Mouse (Mus musculus) c-Kit-negative CD71-positive TER-119-positive erythroid progenitor cells, embryonic 14.5 days (primary cell): ENCODE measurements around the gene Scn5a.

Experiments used
- DNase-seq: peaks from one replicate; pipeline ENCODE4 v3.0.0-alpha.2; 2013; ENCODE audit warnings: low read depth, low spot score

Scn5a gene

DNA sequence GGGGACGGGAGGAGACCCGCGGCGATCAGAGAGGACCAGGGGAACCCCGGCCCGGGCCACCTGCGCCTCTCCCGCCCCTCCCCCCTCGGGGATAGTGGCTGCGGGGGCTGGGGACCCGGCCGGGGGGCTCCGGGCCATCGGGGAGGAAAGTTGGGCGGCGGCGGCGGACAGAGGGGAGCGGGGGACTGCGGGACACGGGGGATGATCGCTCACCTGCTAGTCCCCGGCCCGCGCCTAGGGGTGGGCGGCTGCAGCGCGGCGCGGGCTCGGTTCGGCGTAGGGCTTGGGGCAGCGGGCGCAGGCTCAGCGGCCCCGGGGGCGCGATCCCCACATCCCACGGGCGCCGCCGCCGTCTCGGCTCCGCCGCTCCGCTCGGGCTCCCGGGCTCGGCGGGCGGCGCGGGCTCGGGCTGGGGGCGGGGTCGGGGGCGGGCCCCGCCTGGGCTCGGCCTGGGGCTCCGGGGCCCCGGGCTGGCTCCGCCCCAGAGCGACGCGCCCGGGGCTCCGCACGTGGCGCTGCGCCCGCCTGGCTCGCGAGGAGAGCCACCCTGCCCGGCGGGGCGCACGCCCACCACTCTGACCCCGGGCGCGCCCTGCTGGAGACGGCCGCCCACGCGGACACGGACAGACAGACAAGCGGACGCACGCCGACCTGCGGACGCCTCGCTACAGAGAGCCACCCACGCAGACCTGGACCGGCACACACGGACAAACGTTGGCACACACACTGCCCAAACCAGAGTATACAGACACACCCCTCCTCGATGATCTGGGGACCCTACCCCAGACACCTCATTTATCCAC lies at the start of gene Scn5a:
Gene Scn5a (minus strand): TSS at position 381 of the 803 bp plus-strand sequence.
- no peak for DNase-seq

- DNase-seq, result no peak
Observed at GRCm38 (mm10) chr9:119627227-119627626, 48.4 kb upstream of the Scn5a start.

- no peak for DNase-seq
Observed at GRCm38 (mm10) chr9:119624151-119624550, 45.3 kb upstream of the Scn5a start.

GRCm38 (mm10) chr9:119614798-119615197 lies 36.0 kb upstream of the Scn5a start:
- no peak for DNase-seq

DNA sequence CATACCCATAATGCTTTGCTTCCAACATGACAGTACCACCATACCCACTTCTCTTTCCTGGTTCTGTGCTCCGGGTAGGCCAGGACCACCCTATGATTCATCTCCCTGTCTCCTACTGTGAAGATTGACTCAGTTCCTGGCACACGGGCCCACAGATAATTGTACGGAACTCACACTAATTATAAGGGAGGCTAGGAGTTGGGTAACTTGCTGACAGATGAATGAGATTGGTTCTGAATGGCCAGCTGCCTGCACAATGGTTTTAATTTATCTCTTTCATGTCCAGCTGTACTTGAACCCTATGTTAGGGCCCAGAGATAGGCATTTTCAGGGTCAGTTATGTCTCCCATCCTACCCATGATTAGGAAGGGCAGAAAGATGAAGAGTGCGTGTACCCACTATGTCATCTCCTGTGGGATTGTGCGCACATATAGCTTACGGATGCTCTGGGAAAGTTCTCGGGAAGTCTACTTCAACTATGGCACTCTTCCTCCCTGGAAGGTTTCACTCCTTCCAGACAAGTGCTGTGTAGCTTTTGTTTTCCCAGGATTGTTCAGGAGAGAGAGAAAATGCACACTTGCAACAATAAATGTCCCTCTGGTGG lies 31.8 kb upstream of the Scn5a start:
- DNase-seq, result no peak

- DNase-seq, result no peak
Observed at GRCm38 (mm10) chr9:119606906-119607305, 28.1 kb upstream of the Scn5a start.

DNA sequence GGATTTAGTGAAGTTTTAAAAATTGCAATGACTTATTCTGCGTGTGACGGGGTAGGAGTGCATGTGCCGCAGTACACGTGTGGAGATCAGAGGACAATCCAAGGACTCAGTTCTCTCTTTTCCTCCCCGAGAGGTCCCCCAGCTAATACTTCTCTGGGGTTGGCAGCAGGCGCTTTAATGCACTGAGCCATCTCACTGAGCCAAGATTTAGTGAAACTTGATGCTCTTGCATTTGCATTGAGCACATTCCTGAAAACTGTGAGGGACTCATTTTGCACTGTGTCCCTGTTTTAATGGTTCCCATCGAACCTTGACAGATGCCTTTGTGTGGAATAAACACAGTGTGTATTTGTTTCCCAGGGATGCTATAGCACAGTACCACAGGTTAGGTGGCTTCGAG lies 25.8 kb upstream of the Scn5a start:
- DNase-seq, result no peak

GRCm38 (mm10) chr9:119598501-119598900 lies 19.7 kb upstream of the Scn5a start:
- no peak for DNase-seq

- no peak for DNase-seq
Observed at GRCm38 (mm10) chr9:119597332-119597731, 18.5 kb upstream of the Scn5a start.

DNA sequence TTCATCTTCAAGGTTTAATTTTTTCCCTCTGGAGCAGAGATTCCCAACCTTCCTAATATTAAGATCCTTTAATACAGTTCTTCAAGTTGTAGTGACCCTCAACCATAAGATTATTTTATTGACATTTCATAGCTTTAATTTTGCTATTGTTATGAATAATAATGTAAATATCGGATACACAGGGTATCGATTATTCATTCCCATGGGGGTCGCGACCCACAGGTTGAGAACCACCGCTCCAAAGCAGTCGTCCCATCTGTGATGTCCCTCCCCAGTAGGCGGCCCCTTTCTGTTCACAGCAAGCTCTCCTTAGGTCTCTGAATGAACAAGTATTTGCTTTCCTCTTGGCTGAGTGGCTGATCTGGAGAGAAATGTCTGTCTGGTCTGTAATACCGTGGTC lies 10.8 kb upstream of the Scn5a start:
- no peak for DNase-seq

DNA sequence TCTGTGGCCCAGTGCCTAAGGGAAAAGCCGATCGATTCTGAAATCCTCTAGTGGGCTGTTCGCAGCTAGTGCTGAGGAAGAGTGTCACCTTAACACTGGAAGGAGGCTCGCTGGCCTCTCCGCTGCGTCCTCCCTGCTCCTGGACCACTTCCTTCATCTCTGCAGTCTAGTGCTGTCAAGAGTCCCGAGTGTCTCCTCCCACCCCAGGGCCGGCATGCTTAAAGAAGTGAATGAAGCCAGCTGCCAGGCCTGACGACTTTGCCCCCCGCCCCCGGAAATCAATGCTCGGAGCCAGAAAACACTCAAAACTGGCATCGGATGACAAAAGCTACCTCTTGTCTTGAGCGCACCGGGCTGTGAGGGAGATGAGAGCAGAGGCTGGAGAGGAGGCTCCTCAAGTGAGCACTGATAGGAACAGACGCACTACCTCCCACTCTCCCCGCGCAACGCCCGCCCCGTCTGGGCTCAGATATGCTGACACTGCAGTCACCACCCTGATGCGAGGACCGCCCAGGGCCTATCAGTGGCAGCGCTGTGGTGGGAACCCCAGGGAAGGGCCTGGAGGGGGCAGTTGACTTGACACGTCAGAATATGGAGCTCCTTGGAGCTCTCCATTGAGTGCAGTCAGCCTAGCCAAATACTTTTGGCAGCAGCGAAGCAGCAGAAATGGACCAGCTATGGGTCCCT lies 10.1 kb upstream of the Scn5a start:
- DNase-seq, result no peak

DNA sequence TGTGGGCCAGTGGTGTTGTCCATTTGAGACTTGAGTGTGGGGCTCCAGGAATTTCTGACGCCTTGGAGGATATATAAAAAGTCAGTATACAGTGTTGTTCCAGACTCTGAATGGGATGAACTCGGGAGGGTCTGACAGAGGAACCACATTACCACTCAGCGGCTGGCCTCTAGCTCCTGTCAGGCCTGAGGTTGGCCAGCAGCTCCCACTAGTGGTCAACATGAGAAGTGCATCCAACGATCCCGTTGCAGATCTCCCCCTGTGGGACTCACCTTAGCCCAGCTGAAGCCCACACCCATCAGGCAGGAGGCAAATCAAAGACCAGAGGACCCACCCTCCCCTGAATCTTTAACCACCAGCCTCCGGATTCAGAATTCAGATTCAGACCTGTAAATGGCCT lies 1.9 kb upstream of the Scn5a start:
- DNase-seq, result peak; percentile 12

GRCm38 (mm10) chr9:119580187-119580586 lies 1.4 kb upstream of the Scn5a start:
- DNase-seq, result no peak

DNA sequence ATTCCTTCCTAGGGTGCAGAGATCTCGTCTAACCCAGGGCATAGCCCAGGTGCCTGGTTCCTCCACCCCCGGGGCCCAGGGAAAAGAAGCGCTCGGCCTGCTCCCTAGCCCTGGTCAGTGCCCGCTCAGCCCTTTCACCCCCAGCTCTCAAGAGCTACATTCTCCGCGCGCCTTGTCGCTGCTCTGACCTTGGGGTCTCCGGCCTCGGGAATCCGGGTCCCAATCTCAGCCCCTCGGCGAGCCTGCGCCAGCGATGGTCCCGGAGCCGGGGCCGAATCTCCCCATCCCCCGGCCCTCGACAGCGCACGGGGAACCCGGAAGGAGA lies 543 bp downstream of the Scn5a start:
- DNase-seq, result no peak

GRCm38 (mm10) chr9:119576977-119577376 lies 1.8 kb downstream of the Scn5a start:
- no peak for DNase-seq

- DNase-seq, result no peak
Observed at GRCm38 (mm10) chr9:119575732-119576131, 3.1 kb downstream of the Scn5a start.

DNA sequence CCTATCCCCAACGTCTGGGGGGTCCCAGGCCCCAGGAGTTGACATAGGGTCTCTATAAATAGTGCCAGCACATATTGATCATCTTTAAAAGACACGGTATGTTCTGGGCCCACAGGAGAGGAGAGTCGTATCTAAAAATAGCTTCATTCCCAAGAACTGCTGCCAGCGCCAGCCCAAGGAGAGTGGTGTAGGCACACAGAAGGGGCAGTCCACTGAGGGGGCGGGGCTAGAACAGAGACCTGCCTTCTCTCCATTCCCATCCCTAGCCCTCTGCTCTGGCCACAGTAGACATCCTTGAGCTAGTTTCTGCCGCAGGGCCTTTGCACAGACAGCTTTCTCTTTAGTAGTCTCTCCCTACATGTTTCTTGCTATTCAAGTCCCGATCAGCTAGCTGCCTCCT lies 4.5 kb downstream of the Scn5a start:
- DNase-seq, result no peak

DNA sequence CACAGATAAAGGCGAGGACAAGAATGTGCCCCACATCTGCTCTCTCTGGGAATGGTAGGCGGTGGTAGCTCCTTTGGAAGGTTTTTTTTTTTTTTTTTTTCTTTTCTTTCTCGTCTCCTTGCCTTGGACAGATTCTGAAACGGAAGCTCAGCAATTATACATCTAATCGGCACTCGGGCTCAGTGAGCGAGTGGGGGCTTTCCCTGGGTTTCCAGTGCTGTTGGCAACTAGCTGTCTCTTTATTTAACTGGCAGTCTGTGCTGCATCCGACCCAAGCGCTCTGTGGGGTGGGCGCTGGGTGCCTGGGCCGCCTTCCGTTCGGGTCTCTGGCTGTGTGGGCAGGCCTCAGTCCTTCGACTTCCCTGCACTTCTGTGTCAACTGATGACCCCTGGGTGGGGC lies 5.8 kb downstream of the Scn5a start:
- no peak for DNase-seq

DNA sequence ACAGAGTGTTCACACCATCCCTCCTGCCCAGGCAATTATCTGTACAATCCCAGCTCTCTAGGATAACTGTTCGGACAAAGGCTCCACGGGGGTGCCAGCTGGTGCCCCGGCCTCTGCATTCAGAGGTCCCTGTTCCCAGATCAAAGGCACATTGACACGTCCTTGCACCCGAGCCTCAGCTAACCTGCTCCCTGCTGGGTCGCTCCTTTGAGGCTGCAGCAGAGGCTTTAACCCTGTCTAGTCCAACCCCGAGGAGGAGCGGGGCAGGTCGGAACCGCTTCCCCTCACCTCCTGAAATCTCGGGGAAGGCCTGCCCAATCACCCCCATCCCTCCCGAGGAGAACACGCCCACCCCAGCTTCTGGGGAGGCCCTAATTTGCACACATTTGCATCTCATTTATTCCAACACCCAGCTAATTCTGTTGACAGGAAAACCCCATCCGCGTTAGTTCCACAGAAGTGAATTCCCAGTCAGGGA lies 7.4 kb downstream of the Scn5a start:
- DNase-seq, result no peak

DNA sequence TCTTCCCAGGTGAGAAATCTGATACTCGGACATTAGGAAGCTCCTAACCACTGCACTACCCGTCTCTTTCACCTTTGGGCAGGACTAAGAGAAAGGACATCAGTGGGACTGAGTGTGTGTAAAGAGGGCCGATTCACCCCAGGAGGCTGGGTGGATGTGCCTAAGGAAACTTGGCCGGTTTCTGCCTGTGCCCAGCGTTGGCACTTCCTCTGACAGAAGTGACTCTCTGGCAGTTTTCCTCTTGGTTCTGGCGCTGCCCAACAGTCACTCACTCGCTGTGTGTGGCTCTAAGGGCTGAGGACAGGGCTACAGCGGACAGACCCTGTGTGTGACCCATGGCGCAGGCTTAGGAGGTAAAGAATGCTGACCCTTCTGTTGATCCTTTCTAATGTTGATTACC lies 8.2 kb downstream of the Scn5a start:
- no peak for DNase-seq

- DNase-seq, result no peak
Observed at GRCm38 (mm10) chr9:119568732-119569131, 10.1 kb downstream of the Scn5a start.

- no peak for DNase-seq
Observed at GRCm38 (mm10) chr9:119567800-119568199, 11.0 kb downstream of the Scn5a start.

DNA sequence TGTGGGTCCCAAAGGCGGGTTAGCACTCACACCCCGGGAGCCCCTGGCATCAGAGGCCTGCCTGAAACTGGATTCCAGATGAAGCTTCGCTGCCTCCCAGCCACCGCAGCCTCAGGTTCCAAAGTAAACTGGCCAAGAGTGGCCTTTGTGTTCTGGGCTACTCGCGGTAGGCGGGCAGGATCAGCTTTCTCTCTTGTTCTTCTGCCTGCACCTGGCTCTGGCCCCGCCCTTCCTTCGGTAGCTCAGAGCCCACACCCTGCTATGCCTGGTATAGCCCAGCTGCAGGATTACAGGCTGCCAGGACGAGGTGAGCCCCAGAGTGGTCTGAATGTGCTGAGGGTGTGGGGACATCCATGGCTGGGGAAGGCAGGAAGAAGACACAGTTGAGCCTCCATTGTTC lies 12.6 kb downstream of the Scn5a start:
- DNase-seq, result no peak
